Mouse (Mus musculus) liver, adult 2 months (tissue): ENCODE data around the gene Ercc2. TPM values are rescaled to one million over a fixed set of nuclear protein-coding genes. Genes with fewer than 3 reads are reported as not detected.

Experiments
- DNase-seq: peaks from one replicate; pipeline ENCODE4 v3.0.0-alpha.2; 2011; ENCODE audit warnings: low read depth, low spot score; ENCODE audit errors: extremely low read depth
- H3K27ac ChIP-seq: fragments of 200-500 bp; replicated peaks from 2 replicates; pipeline ENCODE4 v1.5.1; 2012; ENCODE audit warnings: low read depth, mild to moderate bottlenecking, control low read depth, inconsistent platforms, low read length; ENCODE audit not compliant: insufficient read depth
- H3K27me3 ChIP-seq: fragments of 200-500 bp; 2 replicates; pipeline ENCODE4 v1.6.1; 2012; ENCODE audit warnings: mild to moderate bottlenecking, moderate library complexity, low read length, inconsistent platforms; ENCODE audit not compliant: control insufficient read depth, insufficient read depth
- H3K36me3 ChIP-seq: fragments of 200-500 bp; 2 replicates; pipeline ENCODE4 v1.6.1; 2012; ENCODE audit warnings: low read length, inconsistent platforms; ENCODE audit not compliant: control insufficient read depth, insufficient read depth
- H3K4me1 ChIP-seq: fragments of 200-500 bp; 2 replicates; pipeline ENCODE4 v1.6.1; 2011; ENCODE audit warnings: low read length; ENCODE audit not compliant: control insufficient read depth, insufficient read depth
- H3K4me3 ChIP-seq: fragments of 200-500 bp; 2 replicates; pipeline ENCODE4 v1.5.1; 2011; ENCODE audit warnings: low read depth, mild to moderate bottlenecking, control low read depth, low read length, moderate library complexity; ENCODE audit not compliant: insufficient read depth
- H3K79me2 ChIP-seq: fragments of 200-500 bp; 2 replicates; pipeline ENCODE4 v1.6.1; 2012; ENCODE audit warnings: inconsistent platforms, mild to moderate bottlenecking, low read length, moderate library complexity; ENCODE audit not compliant: control insufficient read depth, insufficient read depth
- H3K9ac ChIP-seq: fragments of 200-500 bp; 2 replicates; pipeline ENCODE4 v1.6.1; 2012; ENCODE audit warnings: low read depth, mild to moderate bottlenecking, control low read depth, inconsistent platforms, low read length
- CTCF ChIP-seq: fragments of 200-500 bp; IDR thresholded peaks from 2 replicates; pipeline ENCODE4 v1.5.1; 2011; ENCODE audit warnings: low read depth, low read length, control low read depth
- POLR2A ChIP-seq: fragments of 200-500 bp; IDR thresholded peaks from 2 replicates; pipeline ENCODE4 v1.6.1; 2011; ENCODE audit warnings: low read length, control low read depth; ENCODE audit not compliant: insufficient read depth; ENCODE audit errors: extremely low read depth
- WGBS: fragments of 180-500 bp; shearing (Covaris S2); methylation state at CpG from one replicate; pipeline ENCODE4 v1.1.7; 2018; 5-methylcytosine and 5-hydroxymethylcytosine counted together
- polyA plus RNA-seq: library from polyadenylated mRNA; depleted of rRNA; stranded (reverse); fragments of >200 nt; gene quantifications from 2 replicates; pipeline ENCODE4 v1.2.3, GENCODE M21; 2012
- total RNA-seq: library from RNA; depleted of rRNA; stranded (reverse); fragments of >200 nt; gene quantifications from 2 replicates; pipeline ENCODE4 v1.2.3, GENCODE M21; 2014

Gene Ercc2
- total and polyA plus RNA-seq, 2 experiments: 9.4 to 26.8 TPM

GRCm38 (mm10) chr7:19410766-19411344, 29.0 kb downstream of the Ercc2 start:
- no peak for DNase-seq
- no peaks in the 10 kb centered on the region for H3K4me1 ChIP-seq
- H3K79me2 ChIP-seq: no peaks in the 10 kb centered on the region
- TF ChIP-seq POLR2A: no peak
- no peak for TF ChIP-seq CTCF
- no peak overlapping the region for H3K27ac ChIP-seq
- H3K9ac ChIP-seq: no peak overlapping the region
- 88% methylated on average over 11 of the region's 11 CpGs for WGBS
- no peaks in the 10 kb centered on the region; the same call in 1 of the 2 replicates for H3K27me3 ChIP-seq
- H3K36me3 ChIP-seq: no peaks in the 10 kb centered on the region
- no peak overlapping the region for H3K4me3 ChIP-seq

GRCm38 (mm10) chr7:19411783-19412182, 30.0 kb downstream of the Ercc2 start:
- H3K79me2 ChIP-seq: no peaks in the 10 kb centered on the region
- no peak overlapping the region for H3K4me3 ChIP-seq
- no peaks in the 10 kb centered on the region for H3K36me3 ChIP-seq
- H3K27ac ChIP-seq: no peak overlapping the region
- TF ChIP-seq CTCF (no peak), POLR2A (no peak)
- no peak overlapping the region for H3K9ac ChIP-seq
- WGBS: 86% methylated on average over 5 of the region's 5 CpGs
- H3K27me3 ChIP-seq: peaks cover 3% of the 10 kb centered on the region; the same call in 1 of the 2 replicates
- DNase-seq: no peak
- no peaks in the 10 kb centered on the region for H3K4me1 ChIP-seq

- TF ChIP-seq POLR2A (no peak), CTCF (no peak)
- DNase-seq: no peak
- 75% methylated on average over 3 of the region's 3 CpGs for WGBS
- peaks cover 3% of the 10 kb centered on the region; the same call in 1 of the 2 replicates for H3K27me3 ChIP-seq
- no peaks in the 10 kb centered on the region for H3K4me1 ChIP-seq
- H3K9ac ChIP-seq: no peak overlapping the region
- no peaks in the 10 kb centered on the region for H3K36me3 ChIP-seq
- no peak overlapping the region for H3K4me3 ChIP-seq
- no peaks in the 10 kb centered on the region for H3K79me2 ChIP-seq
- no peak overlapping the region for H3K27ac ChIP-seq
Measured at GRCm38 (mm10) chr7:19413525-19413924, 31.7 kb downstream of the Ercc2 start.

- Histone ChIP-seq H3K27ac (no peak overlapping the region), H3K4me1 (0 out of 2 replicates have a peak, but pooled peaks cover 1% of the 10 kb centered on the region), H3K36me3 (no peaks in the 10 kb centered on the region), H3K9ac (no peak overlapping the region), H3K79me2 (no peaks in the 10 kb centered on the region), H3K4me3 (no peak overlapping the region), H3K27me3 (peaks cover 9% of the 10 kb centered on the region; the same call in 1 of the 2 replicates)
- DNase-seq: no peak
- no peak for TF ChIP-seq CTCF
- TF ChIP-seq POLR2A: no peak
- WGBS: 60% methylated on average over 15 of the region's 15 CpGs
Measured at GRCm38 (mm10) chr7:19416590-19416989, 34.8 kb downstream of the Ercc2 start.

GRCm38 (mm10) chr7:19420121-19420520, 38.3 kb downstream of the Ercc2 start:
- Histone ChIP-seq H3K27ac (no peak overlapping the region), H3K9ac (no peak overlapping the region), H3K27me3 (0 out of 2 replicates have a peak, but pooled peaks cover 9% of the 10 kb centered on the region), H3K79me2 (no peaks in the 10 kb centered on the region), H3K36me3 (no peaks in the 10 kb centered on the region), H3K4me1 (0 out of 2 replicates have a peak, but pooled peaks cover 1% of the 10 kb centered on the region), H3K4me3 (no peak overlapping the region)
- WGBS: 9% methylated on average over 28 of the region's 28 CpGs
- no peak for DNase-seq
- TF ChIP-seq CTCF: no peak
- no peak for TF ChIP-seq POLR2A
